Mouse (Mus musculus): Measurements from ENCODE around the gene Tmem247. TPM values are rescaled to one million over a fixed set of nuclear protein-coding genes. Genes with fewer than 3 reads are reported as not detected.

The Tmem247 gene
- polyA plus RNA-seq (2015; fragmentation: Nextera tagmentation; extraction: Ambion mirVana), result not detected in 2 replicates

DNA sequence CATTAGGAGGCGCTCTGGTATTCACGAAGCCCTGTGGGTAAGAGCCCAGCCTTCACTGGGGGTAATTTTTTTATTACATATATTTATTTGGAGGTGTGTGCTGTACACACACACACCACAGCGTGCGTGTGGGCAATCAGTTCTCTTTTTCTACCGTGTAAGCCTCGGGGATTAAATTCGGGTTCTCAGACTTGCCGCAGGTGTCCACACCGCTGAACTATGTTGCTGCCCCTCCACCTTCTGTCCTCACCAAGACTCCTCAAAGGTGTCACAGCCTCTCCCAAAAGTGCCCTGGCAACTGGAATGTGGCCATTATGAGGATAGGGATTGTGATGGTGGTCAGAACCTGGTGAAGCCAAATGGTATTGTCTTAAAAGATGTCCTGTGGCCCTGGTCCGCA, at the start of gene Tmem247:
Tmem247 (plus strand) TSS at position 301 of the 400 bp plus-strand sequence.
- H3K36me3 ChIP-seq, result no peaks in the 10 kb centered on the region
- no peak within 1 kb of the TSS for H3K4me3 ChIP-seq
- ATAC-seq (ENCODE audit: low FRiP score), result no peak
- H3K9ac ChIP-seq, result no peak within 1 kb of the TSS
- no peaks in the 10 kb centered on the region for H3K9me3 ChIP-seq
- H3K27ac ChIP-seq, result no peak within 1 kb of the TSS
- no peaks in the 10 kb centered on the region for H3K4me1 ChIP-seq (replicated peaks)
- no peaks in the 10 kb centered on the region for H3K27me3 ChIP-seq
- WGBS, result 89% methylated on average over 10 of the region's 10 CpGs
- no peak within 1 kb of the TSS for H3K4me2 ChIP-seq

DNA sequence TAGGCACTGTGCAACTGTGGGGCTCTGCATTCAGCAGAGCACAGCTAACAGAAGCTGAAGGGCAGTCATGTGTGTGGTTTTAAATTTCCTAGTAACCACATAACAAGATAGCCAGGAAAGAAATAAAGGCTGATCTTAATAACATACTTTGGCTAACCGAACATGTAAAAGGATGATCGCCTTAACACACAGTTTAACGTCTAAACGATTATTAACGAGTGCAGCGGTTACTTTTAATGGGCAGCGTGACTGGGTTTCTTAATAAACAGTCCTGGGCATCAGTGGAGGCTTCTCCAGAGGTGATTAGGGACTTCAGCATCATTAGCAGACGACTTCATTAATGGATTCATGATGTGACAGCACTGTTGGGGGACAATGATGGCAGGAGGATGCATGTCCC, 46.6 kb upstream of the Tmem247 start:
- Histone ChIP-seq H3K4me1 (replicated peaks) (no peaks in the 10 kb centered on the region), H3K4me3 (no peak overlapping the region), H3K27me3 (peaks cover 19% of the 10 kb centered on the region), H3K36me3 (no peaks in the 10 kb centered on the region), H3K9me3 (no peaks in the 10 kb centered on the region), H3K27ac (no peak overlapping the region), H3K4me2 (no peak overlapping the region), H3K9ac (no peak overlapping the region)
- no peak for ATAC-seq (ENCODE audit: low FRiP score)
- 58% methylated on average over 8 of the region's 8 CpGs for WGBS

DNA sequence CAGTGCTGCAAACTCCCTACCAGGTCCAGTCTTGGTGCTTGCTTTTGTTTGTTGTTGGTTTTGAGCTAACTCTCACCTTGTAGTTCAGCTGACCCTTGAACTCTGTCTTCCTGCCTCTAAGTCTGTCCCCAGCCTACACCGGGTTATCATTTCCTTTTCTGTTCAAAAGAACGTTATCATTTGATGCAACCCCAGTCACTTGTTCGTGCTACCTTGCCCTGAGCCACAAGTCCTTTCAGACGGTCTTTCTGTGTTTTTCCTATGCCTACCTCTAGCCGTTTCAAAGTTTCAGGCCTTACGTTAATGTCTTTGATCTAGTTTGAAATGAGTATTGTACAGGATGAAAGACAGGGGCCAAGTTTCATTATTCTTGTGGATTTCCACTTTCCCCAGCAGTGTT, 44.5 kb upstream of the Tmem247 start:
- peaks cover 31% of the 10 kb centered on the region for H3K27me3 ChIP-seq
- no peak overlapping the region for H3K9ac ChIP-seq
- no peak overlapping the region for H3K27ac ChIP-seq
- WGBS, result 81% methylated on average over 6 of the region's 6 CpGs
- no peak overlapping the region for H3K4me2 ChIP-seq
- ATAC-seq (ENCODE audit: low FRiP score), result no peak
- no peaks in the 10 kb centered on the region for H3K36me3 ChIP-seq
- H3K4me3 ChIP-seq, result no peak overlapping the region
- H3K4me1 ChIP-seq (replicated peaks), result no peaks in the 10 kb centered on the region
- no peaks in the 10 kb centered on the region for H3K9me3 ChIP-seq

DNA sequence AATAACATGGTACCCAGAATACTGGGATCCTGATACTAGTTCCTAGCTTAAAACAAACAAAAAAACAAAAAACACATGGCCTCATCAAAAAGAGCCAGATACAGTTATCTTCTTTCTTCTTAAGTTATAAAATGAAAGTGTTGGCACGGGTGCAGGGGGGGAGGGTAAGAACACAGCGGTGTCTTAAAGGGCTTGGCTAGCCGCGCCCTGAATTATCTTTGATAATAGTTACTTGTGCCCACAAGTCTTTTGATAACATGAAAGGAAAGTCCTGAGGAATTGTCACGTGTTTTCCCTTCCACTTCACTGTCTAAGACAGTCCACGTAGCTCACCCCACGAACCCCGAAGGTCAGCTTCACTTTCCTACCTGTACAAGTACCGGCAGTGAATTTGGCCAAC, 40.2 kb upstream of the Tmem247 start:
- Histone ChIP-seq H3K9ac (no peak overlapping the region), H3K4me2 (no peak overlapping the region), H3K9me3 (no peaks in the 10 kb centered on the region), H3K27me3 (peaks cover 35% of the 10 kb centered on the region), H3K27ac (no peak overlapping the region), H3K36me3 (no peaks in the 10 kb centered on the region), H3K4me3 (no peak overlapping the region), H3K4me1 (replicated peaks) (peaks cover 11% of the 10 kb centered on the region; the same call in 1 of the 2 replicates)
- 91% methylated on average over 9 of the region's 9 CpGs for WGBS
- no peak for ATAC-seq (ENCODE audit: low FRiP score)

DNA sequence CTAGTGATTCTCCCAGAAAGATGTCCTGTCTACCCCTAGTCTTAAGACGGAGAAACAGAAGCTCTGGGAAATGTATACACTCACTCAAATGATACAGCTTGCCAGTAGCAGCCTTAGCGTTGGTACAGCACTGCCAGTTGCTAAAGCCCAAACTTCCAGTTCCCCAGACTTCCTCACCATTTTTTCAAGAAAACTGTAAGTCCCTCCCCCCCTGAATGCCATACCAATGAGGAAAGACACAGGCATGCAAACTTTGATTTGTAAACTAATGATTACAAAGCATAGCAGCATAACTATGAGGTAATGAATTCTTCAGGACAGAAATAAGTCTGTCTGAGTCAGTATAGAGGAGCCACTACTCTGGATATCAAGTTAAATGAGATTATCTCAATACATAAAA, 39.4 kb upstream of the Tmem247 start:
- WGBS, result 86% methylated on average over 2 of the region's 2 CpGs
- Histone ChIP-seq H3K4me3 (no peak overlapping the region), H3K27ac (no peak overlapping the region), H3K9me3 (no peaks in the 10 kb centered on the region), H3K4me2 (no peak overlapping the region), H3K9ac (no peak overlapping the region), H3K27me3 (peaks cover 43% of the 10 kb centered on the region), H3K36me3 (no peaks in the 10 kb centered on the region), H3K4me1 (replicated peaks) (peaks cover 11% of the 10 kb centered on the region; the same call in 1 of the 2 replicates)
- no peak for ATAC-seq (ENCODE audit: low FRiP score)

- Histone ChIP-seq H3K4me1 (replicated peaks) (peaks cover 11% of the 10 kb centered on the region; the same call in 1 of the 2 replicates), H3K9ac (no peak overlapping the region), H3K27me3 (peaks cover 40% of the 10 kb centered on the region; the same call in 1 of the 2 replicates), H3K27ac (no peak overlapping the region), H3K36me3 (no peaks in the 10 kb centered on the region), H3K4me3 (no peak overlapping the region), H3K9me3 (no peaks in the 10 kb centered on the region), H3K4me2 (no peak overlapping the region)
- no peak for ATAC-seq (ENCODE audit: low FRiP score)
- WGBS, result 39% methylated on average over 10 of the region's 10 CpGs
These were observed 37.1 kb upstream of the Tmem247 start for GRCm38 (mm10) chr17:86880056-86880455.

- Histone ChIP-seq H3K4me1 (replicated peaks) (peaks cover 11% of the 10 kb centered on the region; the same call in 1 of the 2 replicates), H3K36me3 (no peaks in the 10 kb centered on the region), H3K27ac (no peak overlapping the region), H3K9me3 (no peaks in the 10 kb centered on the region), H3K4me2 (no peak overlapping the region), H3K9ac (no peak overlapping the region), H3K4me3 (no peak overlapping the region), H3K27me3 (peaks cover 36% of the 10 kb centered on the region; the same call in 1 of the 2 replicates)
- 91% methylated on average over 4 of the region's 4 CpGs for WGBS
- ATAC-seq (ENCODE audit: low FRiP score), result no peak
These were observed 36.6 kb upstream of the Tmem247 start for GRCm38 (mm10) chr17:86880461-86881044.

DNA sequence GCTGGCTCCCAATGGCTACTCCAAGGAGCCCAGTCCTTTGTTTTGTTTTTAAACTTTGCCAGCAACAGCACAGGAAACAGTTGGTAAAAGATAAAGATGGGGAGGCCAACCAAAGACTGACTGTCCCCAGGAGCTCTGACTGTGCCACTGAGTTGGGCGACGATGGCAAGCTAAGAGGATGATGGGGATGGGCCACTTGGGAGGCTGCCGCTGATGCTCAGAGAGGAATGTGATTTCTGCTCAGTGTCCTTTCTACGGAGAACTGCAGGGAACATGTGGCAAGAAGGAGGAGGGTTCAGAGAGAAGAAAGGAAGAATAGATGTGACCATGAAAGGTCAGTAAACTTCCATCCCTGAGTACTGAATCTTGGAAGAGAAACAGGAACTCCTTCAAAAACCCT, 22.0 kb upstream of the Tmem247 start:
- H3K36me3 ChIP-seq, result no peaks in the 10 kb centered on the region
- no peak overlapping the region for H3K4me2 ChIP-seq
- H3K9me3 ChIP-seq, result no peaks in the 10 kb centered on the region
- no peaks in the 10 kb centered on the region for H3K27me3 ChIP-seq
- 74% methylated on average over 4 of the region's 4 CpGs for WGBS
- no peak for ATAC-seq (ENCODE audit: low FRiP score)
- H3K9ac ChIP-seq, result no peak overlapping the region
- H3K27ac ChIP-seq, result no peak overlapping the region
- H3K4me3 ChIP-seq, result no peak overlapping the region
- H3K4me1 ChIP-seq (replicated peaks), result no peaks in the 10 kb centered on the region

- Histone ChIP-seq H3K27ac (no peak overlapping the region), H3K4me3 (no peak overlapping the region), H3K27me3 (0 out of 2 replicates have a peak, but pooled peaks cover 2% of the 10 kb centered on the region), H3K4me2 (no peak overlapping the region), H3K9me3 (no peaks in the 10 kb centered on the region), H3K9ac (no peak overlapping the region), H3K4me1 (replicated peaks) (no peaks in the 10 kb centered on the region), H3K36me3 (no peaks in the 10 kb centered on the region)
- 92% methylated on average over 6 of the region's 6 CpGs for WGBS
- no peak for ATAC-seq (ENCODE audit: low FRiP score)
These were observed 19.5 kb upstream of the Tmem247 start for GRCm38 (mm10) chr17:86897486-86898165.

DNA sequence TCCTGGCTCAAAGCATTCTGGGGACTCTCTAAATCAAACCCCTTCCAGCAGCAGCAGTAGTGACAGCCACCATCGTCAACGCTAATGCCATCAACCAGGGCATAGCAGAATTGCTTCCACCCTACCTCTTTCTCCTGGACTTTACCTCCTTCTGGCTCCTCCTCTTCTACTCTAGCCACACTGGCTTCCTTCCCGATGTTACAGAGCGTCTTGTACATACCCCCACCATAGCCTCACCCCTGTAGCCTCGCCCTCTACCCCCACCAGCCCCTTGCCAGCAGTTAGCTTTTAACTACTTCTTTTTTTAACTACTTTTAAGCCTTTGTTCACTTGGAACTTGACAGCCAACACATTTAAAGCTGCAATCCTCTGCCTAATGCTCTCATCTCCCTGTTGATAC, 17.3 kb upstream of the Tmem247 start:
- Histone ChIP-seq H3K27me3 (0 out of 2 replicates have a peak, but pooled peaks cover 3% of the 10 kb centered on the region), H3K4me1 (replicated peaks) (peaks cover 15% of the 10 kb centered on the region), H3K9ac (no peak overlapping the region), H3K36me3 (no peaks in the 10 kb centered on the region), H3K4me3 (no peak overlapping the region), H3K27ac (no peak overlapping the region), H3K9me3 (no peaks in the 10 kb centered on the region), H3K4me2 (no peak overlapping the region)
- WGBS, result 85% methylated on average over 5 of the region's 5 CpGs
- no peak for ATAC-seq (ENCODE audit: low FRiP score)

DNA sequence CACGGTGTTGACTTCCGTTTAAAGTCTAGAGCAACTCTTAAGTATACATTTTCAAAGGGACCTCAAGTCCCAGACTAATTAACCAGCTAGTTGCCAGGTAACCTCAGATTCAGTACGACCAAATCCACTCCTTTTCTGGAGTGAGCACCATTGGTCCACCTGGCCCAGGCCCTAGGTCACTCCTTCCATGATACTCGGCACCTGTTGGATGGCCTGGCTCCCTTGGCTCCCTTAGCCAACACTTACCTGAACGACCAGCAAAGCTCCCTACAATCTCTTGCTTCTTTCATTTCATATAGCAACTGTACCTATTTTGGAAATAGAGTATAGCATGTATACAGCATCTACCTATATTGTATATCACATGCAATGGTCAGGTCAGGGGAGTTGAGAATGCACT, 16.6 kb upstream of the Tmem247 start:
- H3K9me3 ChIP-seq, result no peaks in the 10 kb centered on the region
- H3K4me3 ChIP-seq, result no peak overlapping the region
- ATAC-seq (ENCODE audit: low FRiP score), result no peak
- 87% methylated on average over 5 of the region's 5 CpGs for whole genome bisulfite sequencing
- H3K36me3 ChIP-seq, result no peaks in the 10 kb centered on the region
- no peak overlapping the region for H3K4me2 ChIP-seq
- 0 out of 2 replicates have a peak, but pooled peaks cover 3% of the 10 kb centered on the region for H3K27me3 ChIP-seq
- no peak overlapping the region for H3K27ac ChIP-seq
- peaks cover 22% of the 10 kb centered on the region for H3K4me1 ChIP-seq (replicated peaks)
- H3K9ac ChIP-seq, result no peak overlapping the region

GRCm38 (mm10) chr17:86902399-86903067, 14.6 kb upstream of the Tmem247 start:
- H3K4me3 ChIP-seq, result no peak overlapping the region
- no peak overlapping the region for H3K9ac ChIP-seq
- 95% methylated on average over 14 of the region's 14 CpGs for WGBS
- H3K4me1 ChIP-seq (replicated peaks), result peaks cover 27% of the 10 kb centered on the region
- H3K36me3 ChIP-seq, result no peaks in the 10 kb centered on the region
- no peak overlapping the region for H3K4me2 ChIP-seq
- H3K27ac ChIP-seq, result no peak overlapping the region
- peaks cover 9% of the 10 kb centered on the region; the same call in 1 of the 2 replicates for H3K27me3 ChIP-seq
- ATAC-seq (ENCODE audit: low FRiP score), result no peak
- no peaks in the 10 kb centered on the region for H3K9me3 ChIP-seq
